Mouse (Mus musculus) kidney, embryonic 16.5 days (tissue): ENCODE results near the gene Gm20388. TPM values are rescaled to one million over a fixed set of nuclear protein-coding genes. Genes with fewer than 3 reads are reported as not detected.
"Not testable (repeated sequence)": the region's sequence is repeated elsewhere in the genome, so short reads cannot be mapped to it uniquely, and the experiment has no call there.

Experiments used
- ATAC-seq: fragments of 200-750 bp; cut with Nextera tagmentation; 2 replicates; pipeline ENCODE4 v1.8.0; 2017; ENCODE audit warnings: moderate TSS enrichment; ENCODE audit not compliant: low FRiP score, low TSS enrichment
- H3K27ac ChIP-seq: fragments of 300-500 bp; sonication (generic); 2 replicates; pipeline ENCODE4 v1.5.1; 2014; ENCODE audit warnings: low read length
- H3K27me3 ChIP-seq: fragments of 300-500 bp; sonication (generic); 2 replicates; pipeline ENCODE4 v1.6.1; 2014; ENCODE audit warnings: low read length, control low read depth, mixed read lengths; ENCODE audit not compliant: insufficient read depth
- H3K36me3 ChIP-seq: fragments of 300-500 bp; sonication (generic); 2 replicates; pipeline ENCODE4 v1.6.1; 2014; ENCODE audit warnings: low read length, control low read depth, mixed read lengths; ENCODE audit not compliant: insufficient read depth
- H3K4me1 ChIP-seq: fragments of 300-500 bp; sonication (generic); 2 replicates; pipeline ENCODE4 v1.6.1; 2014; ENCODE audit warnings: low read length, control low read depth, mixed read lengths; ENCODE audit not compliant: insufficient read depth
- H3K4me2 ChIP-seq: fragments of 300-500 bp; sonication (generic); replicated peaks from 2 replicates; pipeline ENCODE4 v1.6.1; 2014; ENCODE audit warnings: low read depth, low read length
- H3K4me3 ChIP-seq: fragments of 300-500 bp; sonication (generic); 2 replicates; pipeline ENCODE4 v1.5.1; 2014; ENCODE audit warnings: mild to moderate bottlenecking, low read length
- H3K9ac ChIP-seq: fragments of 300-500 bp; sonication (generic); replicated peaks from 2 replicates; pipeline ENCODE4 v1.6.1; 2014; ENCODE audit warnings: low read length
- H3K9me3 ChIP-seq: fragments of 300-500 bp; sonication (generic); 2 replicates; pipeline ENCODE4 v1.6.1; 2016; ENCODE audit warnings: low read length, control low read depth
- WGBS: fragments of 180-500 bp; shearing (Covaris S2); extraction: QIAGEN DNeasy Blood & Tissue Kit; methylation state at CpG from one replicate; pipeline ENCODE4 v1.1.7; 2014; 5-methylcytosine and 5-hydroxymethylcytosine counted together
- polyA plus RNA-seq: library from polyadenylated mRNA; unstranded; fragments of >200 nt; fragmentation: Nextera tagmentation; extraction: Ambion mirVana; gene quantifications from 2 replicates; pipeline ENCODE4 v1.2.1, GENCODE M21; 2015

Gm20388 gene
- polyA plus RNA-seq, 1 experiment from 2014 or later = 7.7 TPM

GRCm38 (mm10) chr8:123411781-123412327, 3501.2 kb downstream of the Gm20388 start:
- no peak overlapping the region for H3K27ac ChIP-seq
- ATAC-seq = no peak

GRCm38 (mm10) chr8:123412560-123413170, 3502.0 kb downstream of the Gm20388 start:
- H3K4me2 ChIP-seq = no peak overlapping the region

More at GRCm38 (mm10) chr8:123411781-123412327, 3501.2 kb downstream of the Gm20388 start:
- Histone ChIP-seq H3K4me2 (peak overlapping the region; percentile 53), H3K4me3 (peak overlapping the region; percentile 38), H3K4me1 (peaks cover 18% of the 10 kb centered on the region), H3K9me3 (no peaks in the 10 kb centered on the region), H3K27me3 (peaks cover 56% of the 10 kb centered on the region), H3K36me3 (no peaks in the 10 kb centered on the region), H3K9ac (no peak overlapping the region)
- WGBS = 7% methylated on average over 16 of the region's 16 CpGs

GRCm38 (mm10) chr8:123414255-123414654, 3503.6 kb downstream of the Gm20388 start:
- WGBS = 7% methylated on average over 9 of the region's 9 CpGs
- H3K9ac ChIP-seq = no peak overlapping the region
- H3K9me3 ChIP-seq = no peaks in the 10 kb centered on the region
- no peak overlapping the region for H3K4me3 ChIP-seq
- H3K36me3 ChIP-seq = no peaks in the 10 kb centered on the region
- H3K27me3 ChIP-seq = peaks cover 50% of the 10 kb centered on the region
- H3K4me2 ChIP-seq = no peak overlapping the region
- no peak overlapping the region for H3K27ac ChIP-seq
- no peak for ATAC-seq
- H3K4me1 ChIP-seq = peaks cover 18% of the 10 kb centered on the region

More at GRCm38 (mm10) chr8:123412560-123413170, 3502.0 kb downstream of the Gm20388 start:
- H3K27me3 ChIP-seq = peaks cover 56% of the 10 kb centered on the region
- no peaks in the 10 kb centered on the region for H3K36me3 ChIP-seq
- peaks cover 18% of the 10 kb centered on the region for H3K4me1 ChIP-seq
- H3K27ac ChIP-seq = no peak overlapping the region
- WGBS = 3% methylated on average over 12 of the region's 12 CpGs
- H3K9ac ChIP-seq = no peak overlapping the region
- no peaks in the 10 kb centered on the region for H3K9me3 ChIP-seq
- no peak for ATAC-seq
- H3K4me3 ChIP-seq = no peak overlapping the region

GRCm38 (mm10) chr8:123414997-123415696, 3504.5 kb downstream of the Gm20388 start:
- not testable (repeated sequence) for H3K9ac ChIP-seq, H3K4me2 ChIP-seq, H3K27ac ChIP-seq, H3K36me3 ChIP-seq, H3K9me3 ChIP-seq, H3K4me3 ChIP-seq, ATAC-seq
- 79% methylated on average over 5 of the region's 5 CpGs for WGBS
- peaks cover 14% of the 10 kb centered on the region for H3K4me1 ChIP-seq
- H3K27me3 ChIP-seq = peaks cover 41% of the 10 kb centered on the region

GRCm38 (mm10) chr8:123415967-123416943, 3505.6 kb downstream of the Gm20388 start:
- H3K36me3 ChIP-seq = no peaks in the 10 kb centered on the region
- H3K9ac ChIP-seq = no peak overlapping the region
- no peak overlapping the region for H3K4me3 ChIP-seq
- H3K27me3 ChIP-seq = peaks cover 30% of the 10 kb centered on the region
- no peak overlapping the region for H3K27ac ChIP-seq
- H3K4me1 ChIP-seq = peaks cover 5% of the 10 kb centered on the region
- no peak for ATAC-seq
- no peak overlapping the region for H3K4me2 ChIP-seq
- no peaks in the 10 kb centered on the region for H3K9me3 ChIP-seq
- 88% methylated on average over 8 of the region's 8 CpGs for WGBS

GRCm38 (mm10) chr8:123416944-123417555, 3506.4 kb downstream of the Gm20388 start:
- peaks cover 22% of the 10 kb centered on the region for H3K27me3 ChIP-seq
- ATAC-seq = no peak
- H3K4me2 ChIP-seq = no peak overlapping the region
- no peak overlapping the region for H3K27ac ChIP-seq
- H3K9me3 ChIP-seq = no peaks in the 10 kb centered on the region
- no peaks in the 10 kb centered on the region for H3K36me3 ChIP-seq
- H3K4me3 ChIP-seq = no peak overlapping the region
- H3K4me1 ChIP-seq = no peaks in the 10 kb centered on the region
- no peak overlapping the region for H3K9ac ChIP-seq
- 78% methylated on average over 8 of the region's 8 CpGs for WGBS

- H3K9ac ChIP-seq = no peak overlapping the region
- H3K4me1 ChIP-seq = no peaks in the 10 kb centered on the region
- H3K4me3 ChIP-seq = no peak overlapping the region
- H3K36me3 ChIP-seq = no peaks in the 10 kb centered on the region
- ATAC-seq = no peak
- 85% methylated on average over 4 of the region's 4 CpGs for WGBS
- no peak overlapping the region for H3K27ac ChIP-seq
- H3K4me2 ChIP-seq = no peak overlapping the region
- H3K9me3 ChIP-seq = no peaks in the 10 kb centered on the region
- H3K27me3 ChIP-seq = no peaks in the 10 kb centered on the region
Observed at GRCm38 (mm10) chr8:123419711-123420110, 3509.1 kb downstream of the Gm20388 start.

GRCm38 (mm10) chr8:123420525-123421281, 3510.1 kb downstream of the Gm20388 start:
- Histone ChIP-seq H3K36me3 (no peaks in the 10 kb centered on the region), H3K9ac (no peak overlapping the region), H3K4me3 (no peak overlapping the region), H3K4me2 (no peak overlapping the region), H3K27me3 (no peaks in the 10 kb centered on the region), H3K9me3 (no peaks in the 10 kb centered on the region), H3K27ac (no peak overlapping the region), H3K4me1 (no peaks in the 10 kb centered on the region)
- WGBS = 92% methylated on average over 34 of the region's 34 CpGs
- peak; percentile 15; the same call in 1 of the 2 replicates for ATAC-seq
